Mouse (Mus musculus): ENCODE results near the gene Bves.

DNA sequence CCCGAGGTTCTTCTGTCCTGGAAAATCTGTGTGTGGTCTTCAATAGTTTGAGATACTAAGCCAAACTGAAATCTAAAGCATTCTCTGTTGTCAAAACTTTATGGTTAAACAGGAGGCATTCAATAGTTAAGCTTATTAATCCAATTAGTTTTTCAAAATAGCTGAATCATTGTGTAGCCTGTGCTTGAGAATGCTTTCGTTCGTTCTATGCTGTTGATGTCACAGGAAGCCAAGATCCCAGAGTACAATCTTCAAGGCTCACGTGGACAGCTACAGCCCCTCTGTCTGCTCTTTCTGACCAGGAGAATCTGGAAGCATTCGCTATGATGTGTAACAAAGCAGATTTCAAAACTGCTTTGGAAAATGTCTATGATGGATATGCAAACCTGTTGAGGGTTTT is 45.0 kb upstream of the Bves start:
- TF ChIP-seq CTCF (IDR thresholded peaks at IDR 0.05; ENCODE audit: control insufficient read depth, insufficient read depth, insufficient replicate concordance, low read depth, low read length) (no peak), POLR2A (IDR thresholded peaks at IDR 0.05; ENCODE audit: control insufficient read depth, low read depth, low read length) (no peak)
